Mouse (Mus musculus): ENCODE measurements around the gene Mdn1. TPM values are rescaled to one million over a fixed set of nuclear protein-coding genes. Genes with fewer than 3 reads are reported as not detected.

Gene Mdn1
- total and polyA plus RNA-seq, 3 experiments, result 31.1 to 89.5 (median 53.5) TPM

DNA sequence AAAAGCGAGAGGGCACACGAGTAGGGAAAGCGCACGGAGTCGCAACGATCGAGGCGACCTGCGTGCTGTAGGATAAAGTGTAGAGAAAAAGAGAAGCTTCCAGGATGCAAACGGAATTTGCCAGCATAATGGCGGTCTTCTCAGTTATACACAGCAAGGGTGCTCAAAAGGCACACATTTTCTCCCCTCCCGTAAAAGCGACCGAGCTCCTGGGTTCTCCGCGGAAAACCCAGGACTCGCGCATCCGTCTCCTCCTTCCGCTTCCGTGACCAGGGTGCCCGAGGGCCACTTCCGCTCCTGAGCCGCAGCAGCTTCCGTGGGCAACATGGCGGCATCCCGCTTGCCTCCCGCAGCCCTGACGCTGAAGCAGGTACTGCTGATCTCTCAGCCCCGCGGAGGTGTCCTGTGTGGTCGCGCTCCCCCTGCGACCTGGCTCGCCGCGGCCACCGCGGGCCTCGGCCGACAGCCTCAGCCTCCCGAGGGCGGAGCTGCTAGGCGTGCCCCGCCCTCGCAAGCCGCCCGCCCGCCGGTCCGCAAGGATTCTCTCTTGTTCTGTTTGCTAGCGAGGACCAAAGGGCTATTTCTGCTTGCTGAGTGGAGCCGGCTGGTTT, 143.2 kb downstream of the Mdn1 start, which contains the start of gene Lyrm2 (continued):
- TF ChIP-seq ETS1 (conservative IDR thresholded peaks at IDR 0.05; ENCODE audit: low read depth, low read length), result peak; percentile 37; the same call in 1 of the 2 replicates
- TF ChIP-seq ZMIZ1 (IDR thresholded peaks at IDR 0.05; ENCODE audit: low read depth, low read length), result peak; percentile 88
- peak; percentile 94 for TF ChIP-seq NELFE (IDR thresholded peaks at IDR 0.05; ENCODE audit: low read depth, low read length)
- TF ChIP-seq POLR2A (IDR thresholded peaks at IDR 0.05; ENCODE audit: low read depth, low read length), result peak; percentile 95
- TF ChIP-seq PAX5 (IDR thresholded peaks at IDR 0.05; ENCODE audit: low read length), result no peak
- no peak for TF ChIP-seq MAFK (IDR thresholded peaks at IDR 0.05; ENCODE audit: insufficient replicate concordance, low read length)
- TF ChIP-seq ZNF384 (IDR thresholded peaks at IDR 0.05; ENCODE audit: low read depth, low read length), result no peak
- TF ChIP-seq JUND (conservative IDR thresholded peaks at IDR 0.05; ENCODE audit: low read depth, low read length), result no peak
- TF ChIP-seq UBTF (IDR thresholded peaks at IDR 0.05; ENCODE audit: low read depth, low read length), result peak; percentile 76; the same call in 1 of the 2 replicates
- peak; percentile 97 for TF ChIP-seq ELF1 (IDR thresholded peaks at IDR 0.05; ENCODE audit: low read depth, low read length)
- TF ChIP-seq CHD1 (IDR thresholded peaks at IDR 0.05; ENCODE audit: low read depth, low read length), result peak; percentile 76; the same call in 1 of the 2 replicates
- no peak for TF ChIP-seq USF1 (IDR thresholded peaks at IDR 0.05; ENCODE audit: low read depth, low read length)
- TF ChIP-seq CTCF (conservative IDR thresholded peaks at IDR 0.05 in 1 of 2, IDR thresholded peaks at IDR 0.05 in 1 of 2; ENCODE audit: low read depth in 2 of 2, low read length in 2 of 2), result no peak
- no peak for TF ChIP-seq ZKSCAN1 (IDR thresholded peaks at IDR 0.05; ENCODE audit: borderline replicate concordance, low read depth, low read length)
- peak; percentile 72; the same call in 1 of the 2 replicates for TF ChIP-seq KAT2A (IDR thresholded peaks at IDR 0.05; ENCODE audit: insufficient replicate concordance, low read length)

DNA sequence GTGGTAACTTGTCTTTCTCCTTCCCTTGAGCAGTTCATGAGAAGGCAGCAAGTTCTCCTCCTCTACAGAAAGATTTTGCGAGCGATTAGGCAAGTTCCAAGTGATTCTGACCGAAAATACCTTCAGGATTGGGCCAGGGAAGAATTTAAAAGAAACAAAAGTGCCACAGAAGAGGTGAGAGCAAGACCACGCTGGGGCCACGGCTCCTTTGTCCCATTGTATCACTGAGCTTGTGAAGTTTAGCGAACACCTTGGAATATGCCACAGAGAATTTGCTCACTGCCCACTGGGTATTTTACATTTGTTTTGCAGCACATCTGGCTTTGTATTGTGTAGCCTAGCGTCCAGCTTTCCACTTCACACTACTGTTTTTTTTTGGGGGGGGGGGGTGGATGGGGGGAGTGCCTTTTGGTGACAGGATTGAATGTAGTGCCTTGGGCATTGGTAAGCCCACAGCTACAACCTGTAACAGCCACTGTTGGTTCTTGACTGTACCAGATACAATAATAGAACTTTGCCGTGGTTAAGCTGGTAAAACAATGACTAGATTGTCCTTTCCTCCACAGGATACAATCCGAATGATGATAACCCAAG, 143.8 kb downstream of the Mdn1 start:
- H3K4me3 ChIP-seq (replicated peaks in 1 of 3; ENCODE audit: low read depth in 2 of 3, low read length in 2 of 3, poor library complexity in 1 of 3), result peak overlapping the region; percentile 61 to 84 (median 69)
- in situ Hi-C loops (cut with MboI; ENCODE audit: low pct_ligation_motif_present, low pct_unique_long_range_greater_than_20kb, low sequenced_read_pairs), result no loop called here
- H3K36me3 ChIP-seq (replicated peaks in 1 of 2; ENCODE audit: control insufficient read depth in 1 of 2, insufficient read depth in 1 of 2, low read length in 1 of 2), result peaks cover 0 to 14% of the 10 kb centered on the region in 2 experiments
- peak overlapping the region; percentile 92 for H3K4me2 ChIP-seq (ENCODE audit: insufficient read depth, low read depth, poor library complexity, severe bottlenecking)
- DNase-seq (ENCODE audit: extremely low read depth), result no peak
- TF ChIP-seq SIN3A (IDR thresholded peaks at IDR 0.05; ENCODE audit: low read length) (no peak), BHLHE40 (IDR thresholded peaks at IDR 0.05; ENCODE audit: low read depth, low read length) (no peak), CHD1 (IDR thresholded peaks at IDR 0.05; ENCODE audit: low read depth, low read length) (0 out of 2 replicates have a peak, but pooled peaks have one; percentile 16)
- peak overlapping the region; percentile 55 for H3K9ac ChIP-seq (ENCODE audit: insufficient read depth, low read depth)
- H3K27me3 ChIP-seq (replicated peaks), result no peaks in the 10 kb centered on the region
- H3K4me1 ChIP-seq (ENCODE audit: control insufficient read depth in 1 of 2, insufficient read depth in 2 of 2), result peaks cover 6 to 14% of the 10 kb centered on the region in 2 experiments; a peak in 3 of 4 replicates
- H3K9me3 ChIP-seq (replicated peaks; ENCODE audit: low read length), result no peaks in the 10 kb centered on the region
- dilution Hi-C loops (cut with MboI; ENCODE audit: extremely low pct_ligation_motif_present, extremely low pct_unique_long_range_greater_than_20kb, low sequenced_read_pairs), result no loop called here
- peak overlapping the region; percentile 81 for H3K27ac ChIP-seq (ENCODE audit: insufficient read depth, low read depth)
- H3K79me2 ChIP-seq (replicated peaks; ENCODE audit: control insufficient read depth, extremely low read depth, insufficient read depth, poor library complexity, severe bottlenecking), result no peaks in the 10 kb centered on the region; the same call in 1 of the 2 replicates

DNA sequence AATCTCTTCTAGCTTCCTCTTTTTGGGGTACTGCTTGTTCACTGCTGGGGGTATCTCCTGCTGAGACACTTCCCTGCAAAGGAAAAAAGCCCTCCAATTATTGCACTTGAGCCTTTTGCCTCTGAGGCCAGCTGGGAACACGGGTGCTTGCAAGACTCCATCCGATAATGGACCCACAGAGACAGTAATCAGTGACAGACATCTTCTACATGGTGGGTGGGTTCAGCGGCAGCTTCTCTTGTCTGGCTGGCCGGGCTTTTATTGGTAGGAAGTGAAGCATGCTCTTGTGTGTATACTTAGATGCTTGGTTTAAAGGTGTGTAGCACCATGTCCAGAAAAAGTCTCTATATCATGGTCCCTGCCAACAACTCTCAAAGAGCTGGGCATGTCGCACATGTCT, 160.6 kb downstream of the Mdn1 start:
- Histone ChIP-seq H3K36me3 (replicated peaks in 1 of 2; ENCODE audit: control insufficient read depth in 1 of 2, insufficient read depth in 1 of 2, low read length in 1 of 2) (peaks cover 0 to 2% of the 10 kb centered on the region in 2 experiments), H3K9ac (ENCODE audit: insufficient read depth, low read depth) (no peak overlapping the region), H3K4me1 (ENCODE audit: control insufficient read depth in 1 of 2, insufficient read depth in 2 of 2) (no peaks in the 10 kb centered on the region), H3K27me3 (replicated peaks) (no peaks in the 10 kb centered on the region), H3K79me2 (replicated peaks; ENCODE audit: control insufficient read depth, extremely low read depth, insufficient read depth, poor library complexity, severe bottlenecking) (no peaks in the 10 kb centered on the region), H3K4me3 (replicated peaks in 1 of 3; ENCODE audit: low read depth in 2 of 3, low read length in 2 of 3, poor library complexity in 1 of 3) (no peak overlapping the region), H3K4me2 (ENCODE audit: insufficient read depth, low read depth, poor library complexity, severe bottlenecking) (no peak overlapping the region), H3K27ac (ENCODE audit: insufficient read depth, low read depth) (no peak overlapping the region), H3K9me3 (replicated peaks; ENCODE audit: low read length) (no peaks in the 10 kb centered on the region)
- in situ Hi-C loops (cut with MboI; ENCODE audit: low pct_ligation_motif_present, low pct_unique_long_range_greater_than_20kb, low sequenced_read_pairs) (no loop called here), dilution Hi-C loops (cut with MboI; ENCODE audit: extremely low pct_ligation_motif_present, extremely low pct_unique_long_range_greater_than_20kb, low sequenced_read_pairs) (no loop called here)
- TF ChIP-seq USF2 (conservative IDR thresholded peaks at IDR 0.05; ENCODE audit: low read depth, low read length), result no peak
- TF ChIP-seq HCFC1 (IDR thresholded peaks at IDR 0.05; ENCODE audit: low read depth, low read length), result no peak
- no peak for TF ChIP-seq IRF4 (IDR thresholded peaks at IDR 0.05; ENCODE audit: low read depth, low read length)
- TF ChIP-seq TCF12 (IDR thresholded peaks at IDR 0.05; ENCODE audit: low read depth, low read length), result no peak
- TF ChIP-seq ZC3H11A (IDR thresholded peaks at IDR 0.05; ENCODE audit: low read depth, low read length), result no peak
- TF ChIP-seq MAFK (IDR thresholded peaks at IDR 0.05; ENCODE audit: insufficient replicate concordance, low read length), result no peak
- no peak for TF ChIP-seq MAZ (IDR thresholded peaks at IDR 0.05; ENCODE audit: low read depth, low read length)
- no peak for TF ChIP-seq KAT2A (IDR thresholded peaks at IDR 0.05; ENCODE audit: insufficient replicate concordance, low read length)
- no peak for TF ChIP-seq MYC (IDR thresholded peaks at IDR 0.05; ENCODE audit: low read depth, low read length)
- no peak for TF ChIP-seq ZNF384 (IDR thresholded peaks at IDR 0.05; ENCODE audit: low read depth, low read length)
- TF ChIP-seq UBTF (IDR thresholded peaks at IDR 0.05; ENCODE audit: low read depth, low read length), result no peak
- TF ChIP-seq TBP (conservative IDR thresholded peaks at IDR 0.05; ENCODE audit: low read depth, low read length), result no peak
- TF ChIP-seq MXI1 (IDR thresholded peaks at IDR 0.05; ENCODE audit: low read depth, low read length), result no peak
- no peak for TF ChIP-seq JUN (IDR thresholded peaks at IDR 0.05; ENCODE audit: insufficient read depth, low read depth, low read length)
- TF ChIP-seq PAX5 (IDR thresholded peaks at IDR 0.05; ENCODE audit: low read length), result no peak
- no peak for TF ChIP-seq MAX (IDR thresholded peaks at IDR 0.05; ENCODE audit: low read length)
- DNase-seq (ENCODE audit: extremely low read depth), result no peak

All from CH12.LX (cell line).